Mouse (Mus musculus): ENCODE measurements around the gene Cplane1. TPM values are rescaled to one million over a fixed set of nuclear protein-coding genes. Genes with fewer than 3 reads are reported as not detected.

Gene Cplane1
- 10 to 100 TPM; 23.1 to 26.0 TPM for total RNA-seq (2023)

GRCm38 (mm10) chr15:8168591-8169265, at the start of gene Cplane1:
TSS of gene Cplane1 (plus strand) at chr15:8169106.

Other genes with a start within 250 kb of the Cplane1 start
- gene Wdr70, start 69.9 kb upstream of the Cplane1 start, total RNA-seq (2023), result 10 to 100 TPM; 40.5 to 42.2 TPM
- 10 to 100 TPM; 33.4 to 33.9 TPM for gene Nup155, start 59.8 kb upstream of the Cplane1 start, total RNA-seq (2023)